Mouse (Mus musculus) CD8-positive naive resting alpha-beta T cell, adult 2 months (primary cell): ENCODE results near the gene Sh3bgrl.

Source experiments
- DNase-seq, 2 experiments: peaks; one replicate each; pipeline ENCODE4 v3.0.0; 2022; ENCODE audit warnings: low read depth in 2 of 2, low spot score in 2 of 2

Sh3bgrl gene

GRCm38 (mm10) chrX:109235383-109236036, 140.3 kb downstream of the Sh3bgrl start:
- no peak for DNase-seq

- no peak for DNase-seq
These were observed 143.0 kb downstream of the Sh3bgrl start for GRCm38 (mm10) chrX:109238163-109238562.
